In the genomic region with DNA sequence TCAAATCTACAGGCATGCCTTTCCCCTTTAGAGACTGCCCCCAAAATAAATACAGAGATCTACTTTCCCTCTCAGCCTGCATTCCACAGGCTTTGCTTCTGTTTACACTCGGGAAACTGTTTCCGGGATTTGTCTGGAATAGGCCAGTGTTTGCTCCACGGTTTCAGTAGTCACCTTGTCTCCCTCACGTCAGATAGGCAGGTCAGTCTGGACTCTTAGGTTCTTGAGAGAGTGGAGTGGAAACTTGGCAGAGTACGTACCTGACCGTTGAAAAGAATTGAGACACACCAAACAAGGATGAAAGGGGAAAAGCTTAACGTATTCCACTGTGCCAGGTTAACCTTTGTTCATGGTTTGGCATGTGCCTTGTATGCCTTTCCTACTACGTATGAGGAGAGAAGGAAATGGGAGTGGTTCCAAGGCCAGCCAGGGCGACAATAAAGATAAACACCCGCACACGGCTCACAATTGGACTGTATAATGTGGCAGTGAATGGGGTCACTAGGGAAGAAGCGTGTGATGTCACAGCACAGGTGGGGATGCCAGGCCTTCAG, we compare ENCODE assay signal across 8 mouse cellular contexts. TPM values are rescaled to one million over a fixed set of nuclear protein-coding genes. Genes with fewer than 3 reads are reported as not detected.
DNase-seq lines count a peak whose midpoint lies in the region; ATAC-seq lines count a peak whose summit lies in the region.

No protein-coding gene starts in this region.

- H3K27me3 ChIP-seq in hindbrain, embryonic 10.5 days (ENCODE audit: insufficient read depth, poor library complexity, severe bottlenecking): no peaks in the 10 kb centered on the region
- H3K27me3 ChIP-seq in hindbrain, embryonic 11.5 days (ENCODE audit: control insufficient read depth, insufficient read depth, low read length): no peaks in the 10 kb centered on the region
- H3K27me3 ChIP-seq in heart, embryonic 11.5 days (ENCODE audit: control insufficient read depth, insufficient read depth, low read length): no peaks in the 10 kb centered on the region

- no peak for ATAC-seq in hindbrain, embryonic 11.5 days (ENCODE audit: low FRiP score)
- ATAC-seq in heart, embryonic 11.5 days (replicated peaks; ENCODE audit: insufficient number of reproducible peaks, low FRiP score, low TSS enrichment): peak; percentile 55
- no peak for ATAC-seq in megakaryocyte-erythroid progenitor cell, adult 5-6 weeks (replicated peaks; ENCODE audit: low FRiP score, low TSS enrichment, poor library complexity, severe bottlenecking)

- H3K4me3 ChIP-seq in hindbrain, embryonic 10.5 days: no peak overlapping the region
- no peak overlapping the region for H3K4me3 ChIP-seq in hindbrain, embryonic 11.5 days (ENCODE audit: low read depth, low read length)
- no peak overlapping the region for H3K4me3 ChIP-seq in heart, embryonic 11.5 days (ENCODE audit: low read depth, low read length)

- H3K36me3 ChIP-seq in hindbrain, embryonic 10.5 days: no peaks in the 10 kb centered on the region
- H3K36me3 ChIP-seq in hindbrain, embryonic 11.5 days (ENCODE audit: control insufficient read depth, insufficient read depth, low read length): no peaks in the 10 kb centered on the region
- H3K36me3 ChIP-seq in heart, embryonic 11.5 days (ENCODE audit: control insufficient read depth, insufficient read depth, low read length): no peaks in the 10 kb centered on the region

- no peak overlapping the region for H3K4me2 ChIP-seq in hindbrain, embryonic 11.5 days (replicated peaks; ENCODE audit: low read depth, low read length)
- peak overlapping the region; percentile 35 for H3K4me2 ChIP-seq in heart, embryonic 11.5 days

- 75% methylated on average over 12 of the region's 12 CpGs for WGBS in hindbrain, embryonic 10.5 days
- WGBS in hindbrain, embryonic 11.5 days: 74% methylated on average over 12 of the region's 12 CpGs
- WGBS in heart, embryonic 11.5 days (ENCODE audit: insufficient replicate concordance): 35% methylated on average over 12 of the region's 12 CpGs

- H3K27ac ChIP-seq in hindbrain, embryonic 10.5 days: peak overlapping the region; percentile 50; the same call in 1 of the 2 replicates
- no peak overlapping the region for H3K27ac ChIP-seq in hindbrain, embryonic 11.5 days (ENCODE audit: low read depth, low read length)
- H3K27ac ChIP-seq in heart, embryonic 11.5 days (ENCODE audit: low read depth, low read length): peak overlapping the region; percentile 75

- H3K4me1 ChIP-seq in hindbrain, embryonic 10.5 days (replicated peaks): peaks cover 11% of the 10 kb centered on the region
- no peaks in the 10 kb centered on the region for H3K4me1 ChIP-seq in hindbrain, embryonic 11.5 days (replicated peaks; ENCODE audit: control insufficient read depth, insufficient read depth, low read length)
- 0 out of 2 replicates have a peak, but pooled peaks cover 6% of the 10 kb centered on the region for H3K4me1 ChIP-seq in heart, embryonic 11.5 days (ENCODE audit: control insufficient read depth, insufficient read depth, low read length)

- H3K9ac ChIP-seq in hindbrain, embryonic 11.5 days (ENCODE audit: low read depth, low read length): no peak overlapping the region
- H3K9ac ChIP-seq in heart, embryonic 11.5 days (ENCODE audit: low read depth, low read length): 0 out of 2 replicates have a peak overlapping the region, but pooled peaks have one; percentile 1

- no peaks in the 10 kb centered on the region for H3K9me3 ChIP-seq in hindbrain, embryonic 10.5 days
- H3K9me3 ChIP-seq in hindbrain, embryonic 11.5 days (ENCODE audit: control insufficient read depth, low read length): no peaks in the 10 kb centered on the region
- H3K9me3 ChIP-seq in heart, embryonic 11.5 days (replicated peaks; ENCODE audit: control insufficient read depth, low read length): no peaks in the 10 kb centered on the region

- DNase-seq in hindbrain, embryonic 10.5 days (ENCODE audit: low spot score): peak; percentile 3
- no peak for DNase-seq in hindbrain, embryonic 11.5 days (ENCODE audit: low spot score)
- peak; percentile 20 for DNase-seq in kidney, postnatal 10 days
- DNase-seq in lung, postnatal 4 days: peak; percentile 67 to 74
- no peak for DNase-seq in cerebellum, postnatal 4 days (ENCODE audit: low spot score in 2 of 2)
- no peak for DNase-seq in right cerebral cortex, postnatal 36 days (ENCODE audit: low spot score in 2 of 2)

RNA-seq across cellular contexts. Expression of gene Tfpi, which starts 43.0 kb away (rescaled TPM):
- 18.1 and 18.2 TPM in 2 replicates for polyA plus RNA-seq in hindbrain, embryonic 10.5 days (2016; fragmentation: Nextera tagmentation; extraction: Ambion mirVana)
- 21.8 TPM in 2 replicates for polyA plus RNA-seq in hindbrain, embryonic 11.5 days (2014; fragmentation: Nextera tagmentation; extraction: Ambion mirVana)
- 76.3 and 83.8 TPM in 2 replicates for polyA plus RNA-seq in heart, embryonic 11.5 days (2014; fragmentation: Nextera tagmentation; extraction: Ambion mirVana)
- 15.2 and 37.8 TPM in 2 replicates for total RNA-seq in megakaryocyte-erythroid progenitor cell, adult 5-6 weeks (2014; fragmentation: Nextera tagmentation)
- total RNA-seq in megakaryocyte-erythroid progenitor cell, adult 5-6 weeks (2017): 49.2 and 60.6 TPM in 2 replicates

Comparison
In these comparisons a context has a peak if more than half of its experiments do, and no peak if none do; other contexts are left out.
1. DNase-seq: peak in hindbrain, embryonic 10.5 days (single experiment), kidney, postnatal 10 days (single experiment) and lung, postnatal 4 days (2 of 2); none in hindbrain, embryonic 11.5 days (single experiment), cerebellum, postnatal 4 days (0 of 2) and right cerebral cortex, postnatal 36 days (0 of 2).